Mouse (Mus musculus): Measurements from ENCODE around the gene Helt.
"Not testable (repeated sequence)": the region's sequence is repeated elsewhere in the genome, so short reads cannot be mapped to it uniquely, and the experiment has no call there.

Helt gene

DNA sequence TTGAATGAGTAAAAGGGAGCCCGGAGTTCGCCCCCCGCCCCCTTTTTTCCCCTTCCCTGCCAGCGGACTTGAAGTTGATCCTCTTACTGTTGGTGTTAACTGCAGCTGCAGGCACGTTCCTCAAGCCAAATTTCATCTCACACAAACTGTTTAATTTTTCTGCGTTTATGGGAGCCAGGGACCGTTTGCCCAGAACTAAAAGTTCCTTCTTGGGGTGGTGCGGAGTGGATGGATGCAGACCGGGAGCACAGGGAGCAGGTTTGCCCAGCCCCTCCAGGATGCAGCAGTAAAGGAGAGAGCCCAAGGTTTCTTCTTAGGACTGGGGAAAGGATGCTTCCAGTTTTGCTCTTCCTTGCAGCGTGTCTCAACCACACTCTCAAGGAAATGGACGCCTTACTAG, 2.1 kb upstream of the Helt start:
- DNase-seq (ENCODE audit: low spot score) = no peak

DNA sequence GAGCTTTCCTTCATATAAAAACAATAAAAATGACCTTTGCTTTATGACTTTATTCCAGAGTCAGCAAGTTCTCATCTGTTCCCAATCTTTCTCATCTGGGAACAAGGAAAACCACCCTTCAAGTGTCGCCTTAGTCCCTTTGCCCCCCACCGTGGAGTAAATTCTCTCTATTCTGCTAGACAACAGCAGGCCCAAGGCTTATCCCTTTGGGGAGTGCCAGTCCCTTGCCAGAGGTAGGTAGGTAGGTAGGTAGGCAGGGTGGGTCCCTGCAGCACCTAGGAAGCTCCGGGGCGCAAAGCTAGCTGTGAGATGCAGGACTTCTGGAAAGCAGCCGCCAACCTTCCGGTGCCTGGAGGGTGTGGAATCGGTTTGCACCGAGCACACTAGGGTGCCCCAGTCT, 1.5 kb upstream of the Helt start:
- no peak for DNase-seq (ENCODE audit: low spot score)

DNA sequence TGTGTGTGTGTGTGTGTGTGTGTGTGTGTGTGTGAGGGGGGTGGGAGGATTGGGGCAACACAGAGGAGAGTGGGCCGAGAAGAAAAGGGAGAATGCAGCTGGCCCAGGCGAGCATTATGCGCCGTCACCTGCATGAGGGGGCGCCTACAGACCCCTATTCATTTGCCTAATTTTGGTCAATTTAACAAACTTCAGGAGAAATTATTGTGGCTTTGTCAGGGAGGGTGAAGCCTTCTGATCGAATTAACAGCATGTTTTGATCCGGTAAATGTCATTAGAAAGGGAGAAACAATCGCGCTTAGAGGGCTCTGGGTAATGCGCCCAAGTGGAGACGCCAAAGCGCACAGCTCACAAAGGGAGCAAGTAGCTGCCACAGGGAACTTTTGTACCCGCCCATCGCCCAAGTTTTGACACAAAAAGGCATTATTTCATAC, 647 bp upstream of the Helt start:
- no peak for DNase-seq (ENCODE audit: low spot score)

DNA sequence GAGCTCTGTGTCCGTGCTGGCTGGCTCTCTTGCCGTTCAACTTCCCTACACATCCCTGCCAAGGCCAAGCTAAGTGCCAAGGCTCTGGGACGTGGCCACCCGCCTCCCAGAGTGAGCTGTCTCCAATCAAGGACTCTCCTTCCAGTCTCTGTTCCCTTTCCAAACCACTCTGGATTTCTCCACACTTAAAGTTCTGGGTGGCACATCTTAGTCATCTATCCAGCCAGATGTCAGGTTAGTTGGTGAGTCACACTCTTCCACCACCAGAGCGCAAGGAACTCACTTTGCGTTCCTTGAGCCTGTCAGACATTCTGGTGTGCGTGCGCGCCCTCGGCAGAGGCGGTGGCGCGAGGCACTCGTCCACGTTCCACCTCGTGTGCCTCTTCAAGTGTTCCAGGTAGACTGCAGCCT, 725 bp downstream of the Helt start:
- DNase-seq (ENCODE audit: low spot score) = no peak

DNA sequence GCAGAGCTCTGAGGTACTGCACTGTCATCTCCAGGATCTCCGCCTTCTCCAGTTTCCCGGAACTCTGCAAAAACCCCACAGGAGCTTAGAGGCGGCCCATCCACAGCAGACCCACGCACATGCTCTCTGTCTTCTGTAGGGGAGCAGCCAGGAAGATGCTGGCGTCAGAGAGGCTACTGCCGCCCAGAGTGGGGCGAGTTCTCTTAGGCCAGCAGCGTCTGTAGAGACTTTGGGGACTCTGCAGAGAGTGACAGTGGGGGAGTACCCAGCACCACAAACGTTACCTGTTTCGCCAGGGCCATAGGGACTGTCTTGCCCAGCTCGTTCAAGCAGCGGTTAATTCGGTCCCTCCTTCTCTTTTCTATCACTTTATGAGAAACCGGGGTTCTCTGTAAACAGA, 1.3 kb downstream of the Helt start:
- DNase-seq (ENCODE audit: low spot score) = no peak

DNA sequence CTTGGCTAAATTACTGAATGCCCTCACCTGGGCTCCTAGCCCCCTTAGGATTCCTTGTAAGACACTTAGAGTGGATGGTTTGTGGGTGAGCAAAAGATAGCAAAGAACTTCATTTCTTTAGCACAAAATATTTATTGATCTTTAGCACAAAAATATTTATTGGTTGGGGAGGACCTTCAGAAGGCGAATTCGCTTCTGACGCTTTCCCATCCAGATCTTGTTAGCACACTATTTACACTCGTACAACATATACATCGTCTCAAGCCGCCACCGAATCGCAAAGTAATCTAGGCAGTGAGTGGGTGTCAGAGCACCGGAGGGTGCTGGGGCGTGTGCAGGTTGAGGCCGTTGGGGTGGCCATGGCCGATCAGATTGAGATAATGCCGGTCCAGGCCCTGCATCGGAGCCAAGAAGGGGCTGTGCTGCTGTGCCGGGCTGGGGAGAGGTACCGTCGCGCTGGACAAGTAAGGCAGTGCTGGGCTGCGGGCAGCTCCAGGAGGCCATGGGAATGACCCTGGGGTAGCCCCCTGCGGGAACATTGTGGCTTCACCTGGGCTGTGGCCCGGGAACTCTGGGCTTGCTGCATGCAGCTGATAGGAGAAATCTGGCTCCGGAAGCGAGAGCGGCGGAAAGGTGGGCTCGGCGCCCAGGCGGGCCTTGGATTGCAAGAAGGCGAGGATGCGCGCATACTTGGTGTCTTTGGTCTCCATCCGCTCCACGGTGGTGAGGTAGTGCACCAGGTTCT, 2.4 kb downstream of the Helt start:
- no peak for DNase-seq (ENCODE audit: low spot score)

DNA sequence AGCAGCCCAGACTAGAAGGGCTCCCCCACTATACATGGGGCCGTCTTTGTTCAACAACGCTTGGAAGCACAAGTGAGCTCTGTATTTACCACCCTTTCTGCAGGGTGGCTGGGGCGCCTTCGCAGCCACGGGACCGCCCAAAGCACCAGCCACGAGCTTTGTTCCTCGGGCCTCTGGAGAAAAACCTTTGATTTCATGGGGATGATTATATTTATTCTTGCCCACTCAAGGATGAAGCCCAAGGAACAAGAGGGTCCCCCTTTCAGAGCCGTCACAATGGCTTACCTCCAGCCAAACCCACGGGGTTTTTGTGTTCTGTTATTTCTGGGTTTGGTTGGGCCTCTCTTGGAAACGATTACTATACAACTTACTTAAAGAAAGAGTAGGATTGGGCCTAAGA, 5.2 kb downstream of the Helt start:
- DNase-seq (ENCODE audit: low spot score) = no peak

DNA sequence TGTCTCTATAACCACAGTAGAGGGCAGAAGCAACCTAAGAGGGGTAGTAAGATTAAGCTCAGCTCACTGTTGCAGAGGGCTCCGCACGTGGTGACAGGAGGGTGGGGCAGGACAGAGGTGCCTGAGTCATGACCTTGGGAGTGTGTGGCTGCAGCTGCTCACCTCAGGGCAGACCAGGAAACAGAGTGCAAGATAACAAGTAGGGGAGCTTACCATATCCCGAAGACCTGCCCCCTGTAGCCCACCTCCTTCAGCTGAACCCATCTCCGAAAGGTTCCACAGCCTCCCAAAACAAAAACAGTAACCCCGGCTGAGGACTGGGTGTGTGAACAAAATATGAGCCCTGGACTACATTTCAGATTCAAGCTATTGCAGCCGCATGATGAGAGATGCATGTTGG, 6.5 kb downstream of the Helt start:
- no peak for DNase-seq (ENCODE audit: low spot score)

DNA sequence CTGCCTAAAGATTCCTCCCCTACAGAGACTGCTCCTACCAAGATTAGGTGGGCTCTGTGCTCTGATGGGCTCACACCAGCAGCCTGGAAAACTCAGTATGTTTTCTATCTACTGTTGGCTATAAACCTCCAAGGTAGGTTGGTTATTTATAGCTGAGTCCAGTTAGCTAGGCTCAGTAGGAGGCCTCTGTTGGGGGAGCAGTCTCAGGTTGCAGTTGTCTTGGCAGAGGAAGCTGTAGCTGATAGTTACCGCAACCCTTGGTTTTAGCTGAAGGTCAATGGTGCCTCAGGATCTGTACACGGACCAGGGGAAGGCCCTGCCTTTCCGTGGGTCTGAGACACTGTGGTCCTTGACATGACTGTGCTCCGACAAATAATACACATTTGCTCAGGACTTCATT, 8.5 kb downstream of the Helt start:
- DNase-seq (ENCODE audit: low spot score) = no peak

DNA sequence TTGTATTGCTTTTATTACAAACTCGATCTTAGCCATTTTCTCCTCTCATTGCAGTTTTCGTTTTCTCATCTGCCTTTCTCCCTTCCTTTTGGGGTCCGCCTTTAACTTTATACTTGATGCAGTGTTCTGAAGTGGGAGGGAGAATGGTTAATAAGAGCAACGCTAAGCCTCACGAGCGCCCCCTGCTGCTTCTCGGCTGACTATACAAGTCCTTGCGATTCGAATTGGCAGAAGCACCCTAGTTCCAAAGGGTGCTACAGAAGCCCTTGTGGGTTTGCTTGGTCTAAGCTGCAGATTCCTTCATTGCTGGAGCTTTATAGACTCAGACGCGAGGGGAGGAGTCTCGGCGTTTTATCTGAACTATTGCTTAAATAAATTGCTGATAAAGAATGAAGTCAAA, 12.9 kb downstream of the Helt start:
- peak; percentile 76 for DNase-seq (ENCODE audit: low spot score)

DNA sequence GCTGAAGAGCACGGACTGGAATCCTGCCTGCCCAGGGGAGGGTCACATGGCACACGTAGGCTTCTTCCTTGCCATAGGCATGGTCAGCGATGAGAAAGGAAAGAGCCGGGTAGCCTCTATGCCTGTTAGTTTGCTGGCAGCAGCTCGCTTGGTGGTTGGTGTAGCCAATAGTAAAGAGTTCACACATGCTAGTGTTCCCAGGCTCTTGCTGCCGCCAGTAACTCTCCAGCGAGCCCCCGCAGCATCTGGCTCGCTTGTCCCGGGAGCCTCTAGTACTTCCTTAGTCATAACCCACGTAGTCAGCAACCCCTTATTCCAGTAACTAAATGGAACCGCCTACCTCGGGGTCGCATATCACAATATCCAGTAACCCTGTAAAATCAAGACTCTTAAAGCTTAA, 17.5 kb downstream of the Helt start:
- no peak for DNase-seq (ENCODE audit: low spot score)

DNA sequence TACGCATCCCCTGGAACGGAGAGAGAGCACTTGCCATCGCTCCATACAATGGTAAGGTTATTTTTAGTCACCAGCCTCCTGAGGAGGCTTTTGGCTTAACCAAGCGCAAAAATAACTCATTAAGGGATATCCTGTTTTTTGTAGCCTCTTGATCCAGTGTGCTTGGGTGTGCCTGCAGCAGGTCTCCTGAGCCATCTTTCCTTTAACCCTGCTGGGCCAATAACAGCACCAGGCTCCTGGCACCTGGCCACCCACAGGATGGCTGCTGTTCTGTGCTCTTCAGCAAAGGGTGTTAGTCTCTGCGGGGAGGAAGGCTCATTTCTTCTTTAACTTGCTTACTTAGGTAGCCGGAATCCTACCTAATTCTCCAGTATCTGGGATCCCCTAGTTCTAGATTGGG, 23.7 kb downstream of the Helt start:
- no peak for DNase-seq (ENCODE audit: low spot score)

DNA sequence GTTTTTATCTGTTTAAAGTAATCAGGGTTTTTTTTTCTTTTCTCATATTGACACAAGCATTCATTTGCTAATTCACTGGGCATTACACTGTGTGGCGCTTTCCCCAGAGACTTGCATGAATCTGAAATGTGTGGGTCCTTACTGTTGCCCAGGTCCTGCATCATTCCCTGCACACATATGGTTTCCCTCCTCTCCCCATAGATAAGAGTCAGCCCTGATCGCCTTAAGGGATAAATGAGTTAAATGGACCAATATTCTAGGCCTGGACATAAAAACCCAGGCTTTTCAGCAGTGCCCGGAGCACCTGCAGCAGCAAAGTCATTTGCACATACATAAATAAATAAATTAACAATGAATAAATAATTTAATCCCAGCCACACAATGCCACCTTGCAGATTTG, 24.3 kb downstream of the Helt start:
- DNase-seq (ENCODE audit: low spot score) = no peak

DNA sequence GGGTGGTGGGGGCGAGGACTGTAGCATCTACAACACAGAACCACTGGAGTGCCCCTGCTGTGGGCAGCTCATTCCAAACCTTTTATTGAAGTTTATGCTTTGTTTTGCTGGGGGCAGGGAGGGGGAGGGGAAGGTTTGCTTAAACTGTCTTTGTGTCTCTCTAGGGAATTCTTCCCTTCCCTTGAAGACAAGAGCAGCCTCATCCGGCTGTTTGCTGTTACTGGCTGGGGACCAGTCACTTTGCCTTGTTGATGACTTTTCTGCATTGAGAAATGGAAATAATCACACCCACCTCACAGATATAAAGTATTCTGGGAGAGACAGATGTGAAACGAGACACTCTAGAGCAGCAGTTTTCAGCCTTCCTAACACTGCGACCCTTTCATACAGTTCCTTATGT, 27.7 kb downstream of the Helt start:
- DNase-seq (ENCODE audit: low spot score) = no peak

DNA sequence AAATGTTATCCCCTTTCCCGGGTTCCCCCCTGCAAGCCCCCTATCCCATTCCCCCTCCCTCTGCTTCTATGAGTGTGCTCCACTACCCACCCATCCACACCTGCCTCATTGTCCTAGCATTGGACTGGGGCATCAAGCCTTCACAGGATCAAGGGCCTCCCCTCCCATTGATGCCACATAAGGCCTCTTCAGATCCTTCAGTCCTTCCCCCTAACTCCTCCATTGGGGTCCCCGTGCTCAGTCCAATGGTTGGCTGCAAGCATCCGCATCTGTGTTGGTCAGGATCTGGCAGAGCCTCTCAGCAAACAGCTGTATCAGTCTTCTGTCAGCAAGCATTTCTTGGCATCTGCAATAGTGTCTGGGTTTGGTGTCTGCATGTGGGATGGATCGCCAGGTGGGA, 30.3 kb downstream of the Helt start:
- not testable (repeated sequence) for DNase-seq (ENCODE audit: low spot score)

DNA sequence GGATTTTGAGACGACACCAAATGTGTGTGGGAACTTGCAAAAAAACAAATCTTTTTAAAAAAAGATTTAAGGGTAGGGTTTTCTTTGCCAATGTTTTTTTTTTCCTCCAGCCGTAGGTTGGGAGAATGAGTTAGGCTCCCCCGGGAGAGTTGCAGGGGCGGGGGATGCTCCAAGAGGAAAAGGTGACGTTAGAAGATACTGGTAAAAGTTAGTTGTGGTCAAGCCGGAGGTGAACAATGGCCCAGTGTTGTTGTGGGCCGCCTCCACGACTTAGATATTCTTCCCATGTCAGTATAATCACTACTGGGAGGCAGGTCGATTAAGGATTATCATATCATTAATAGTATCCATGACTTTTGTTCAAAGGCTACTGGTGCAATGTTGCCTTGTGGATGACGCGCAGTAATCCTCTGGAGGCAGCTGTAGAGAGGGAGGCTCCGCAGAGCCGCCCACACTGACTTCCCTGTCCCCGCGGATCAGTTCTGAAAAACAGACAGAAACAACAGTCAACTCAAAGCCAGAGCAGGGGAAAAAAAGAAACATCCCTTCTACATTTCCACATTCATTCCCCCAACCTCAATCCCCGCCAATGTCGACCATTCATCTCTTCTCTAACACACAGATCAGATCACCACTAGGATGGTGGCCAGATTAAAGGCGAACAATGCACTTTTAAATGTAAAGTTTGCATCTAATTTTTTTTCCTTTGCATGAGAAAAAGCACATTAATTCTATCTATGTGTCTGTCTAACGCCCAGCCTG, 36.4 kb downstream of the Helt start:
- DNase-seq (ENCODE audit: low spot score) = no peak

DNA sequence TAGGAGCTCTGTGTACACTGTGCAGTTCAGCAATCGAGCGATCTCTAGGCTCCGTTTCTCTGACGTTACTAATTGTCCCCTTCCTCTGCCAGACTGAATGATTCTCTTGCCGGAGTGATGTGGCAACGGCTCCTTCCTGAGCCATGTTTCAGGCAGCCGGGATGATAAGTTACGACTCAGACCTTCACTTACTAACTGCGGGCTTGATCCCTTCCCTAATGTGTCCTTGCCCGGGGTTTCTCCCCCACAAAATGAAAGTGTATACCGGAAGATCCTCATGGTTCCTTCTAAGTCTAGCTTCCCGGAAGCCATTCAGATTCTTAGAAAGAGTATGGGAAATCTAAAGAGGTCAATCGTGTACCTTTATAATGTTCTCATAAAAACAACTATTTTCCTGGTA, 42.0 kb downstream of the Helt start:
- DNase-seq (ENCODE audit: low spot score) = no peak

DNA sequence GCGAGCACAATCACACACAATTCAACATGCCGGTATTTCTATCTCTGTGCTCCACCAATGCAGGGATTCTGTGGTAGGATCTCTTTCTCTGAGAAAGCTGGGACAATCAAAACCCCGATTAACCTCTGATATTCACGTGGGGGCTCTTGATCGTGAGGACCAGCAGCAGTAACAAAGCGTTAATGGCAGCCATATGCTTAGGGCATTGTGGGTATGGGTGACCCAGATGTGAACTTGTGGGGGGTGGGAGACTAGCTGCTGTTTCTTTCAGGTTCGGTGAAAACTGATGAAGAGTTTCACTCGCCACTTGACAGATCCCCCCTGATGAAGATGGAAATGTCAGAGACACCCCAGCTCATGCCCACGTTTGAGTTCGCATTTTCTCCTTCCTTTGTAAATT, 42.9 kb downstream of the Helt start:
- DNase-seq (ENCODE audit: low spot score) = no peak

DNA sequence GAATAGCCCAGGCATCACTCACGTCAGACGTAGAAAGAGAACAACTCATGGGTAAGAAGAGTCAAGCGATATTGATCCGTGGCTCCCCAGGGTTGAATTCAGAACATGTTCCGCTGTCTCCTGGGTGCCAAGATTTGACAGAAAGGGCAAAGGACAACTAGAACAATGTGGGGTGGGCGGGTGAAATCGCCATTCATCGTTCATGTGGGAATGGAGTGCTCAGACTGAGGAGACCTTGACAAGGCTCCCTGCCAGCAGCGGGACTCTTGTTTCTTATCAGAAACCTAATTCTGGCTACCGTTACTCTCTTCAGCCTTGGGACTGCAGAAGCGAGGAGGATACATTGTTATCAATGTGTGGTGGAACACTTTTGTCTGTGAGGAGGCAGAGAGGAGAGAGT, 48.1 kb downstream of the Helt start:
- DNase-seq (ENCODE audit: low spot score) = peak; percentile 51

DNA sequence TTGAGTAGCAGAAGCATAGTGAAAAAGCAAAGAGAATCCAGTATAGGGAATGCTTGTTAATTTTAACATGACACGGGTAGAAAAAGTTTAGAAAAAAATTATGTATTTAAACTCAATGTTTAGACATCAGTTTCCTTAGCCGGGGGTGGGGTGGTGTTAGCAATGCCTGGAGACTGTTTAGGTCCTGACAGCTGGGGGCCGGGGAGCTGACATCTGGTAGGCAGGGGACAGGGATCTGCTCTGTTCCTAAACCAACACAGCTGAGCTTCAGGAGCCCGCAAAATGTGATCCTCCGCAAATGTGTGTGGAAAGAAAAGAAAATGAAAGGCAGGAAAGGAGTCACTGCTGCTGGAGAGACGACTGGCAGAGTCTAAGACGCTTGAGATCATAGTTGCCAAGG, 51.5 kb downstream of the Helt start:
- no peak for DNase-seq (ENCODE audit: low spot score)
